Mouse (Mus musculus): ENCODE data around the gene Cd63.

Gene Cd63

DNA sequence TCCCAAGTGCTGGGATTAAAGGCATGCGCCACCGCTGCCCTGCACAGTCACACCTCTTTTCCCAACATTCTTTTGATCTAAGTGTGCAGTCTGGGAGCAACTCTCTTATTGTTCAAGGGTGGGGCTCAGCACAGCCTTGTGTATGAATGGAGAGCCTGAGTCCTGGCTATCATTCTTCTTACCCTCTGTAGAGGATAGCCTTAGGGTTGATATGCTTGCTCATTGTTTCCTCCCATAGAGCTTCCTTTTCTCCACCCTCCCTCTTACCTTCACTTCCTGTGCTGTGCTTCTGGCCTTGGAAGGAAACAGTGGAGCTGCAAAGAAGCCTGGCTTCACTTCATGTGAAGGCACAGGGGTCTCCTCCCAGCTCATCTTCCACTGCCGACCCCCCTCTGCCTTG, at the start of gene Cd63:
Cd63 (plus strand) TSS at position 292 of the 400 bp plus-strand sequence.
- no peak for DNase-seq (ENCODE audit: low spot score)

DNA sequence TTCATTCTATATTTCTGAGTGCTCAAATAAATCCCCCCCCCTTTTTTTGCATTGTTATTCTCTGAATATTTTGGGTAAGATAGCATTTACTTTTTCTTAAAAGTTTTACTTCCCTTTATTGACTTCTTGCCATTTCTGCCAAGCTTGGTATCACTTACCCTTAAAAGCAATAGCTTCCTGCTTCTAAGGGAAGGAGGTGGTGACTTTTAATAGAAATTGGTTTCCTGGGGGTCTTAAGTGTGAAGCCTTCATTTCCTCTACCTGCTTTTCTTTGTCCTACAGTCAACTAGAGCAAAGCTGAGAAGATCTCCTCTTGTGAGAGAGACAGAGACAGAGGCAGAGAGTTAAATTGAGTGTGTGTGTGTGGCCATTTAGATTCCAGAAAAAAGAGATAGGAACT, 39.6 kb upstream of the Cd63 start:
- no peak for DNase-seq (ENCODE audit: low spot score)

DNA sequence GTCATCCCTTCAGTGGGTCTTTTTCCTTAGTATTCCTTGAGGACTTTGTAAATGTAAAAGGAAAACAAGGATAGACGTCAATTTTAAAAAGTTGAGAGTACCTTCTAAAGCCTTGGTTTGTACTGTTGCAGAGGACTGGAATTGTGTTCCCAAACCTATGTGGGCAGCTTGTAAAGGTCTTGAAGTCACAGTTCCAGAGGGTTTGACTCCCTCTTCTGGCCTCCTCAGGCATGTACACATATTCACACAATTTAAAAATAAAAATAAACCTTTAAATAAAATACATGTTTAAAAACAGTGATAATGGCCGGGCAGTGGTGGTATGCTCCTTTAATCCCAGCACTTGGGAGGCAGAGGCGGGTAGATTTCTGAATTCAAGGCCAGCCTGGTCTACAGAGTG, 34.7 kb upstream of the Cd63 start:
- no peak for DNase-seq (ENCODE audit: low spot score)

DNA sequence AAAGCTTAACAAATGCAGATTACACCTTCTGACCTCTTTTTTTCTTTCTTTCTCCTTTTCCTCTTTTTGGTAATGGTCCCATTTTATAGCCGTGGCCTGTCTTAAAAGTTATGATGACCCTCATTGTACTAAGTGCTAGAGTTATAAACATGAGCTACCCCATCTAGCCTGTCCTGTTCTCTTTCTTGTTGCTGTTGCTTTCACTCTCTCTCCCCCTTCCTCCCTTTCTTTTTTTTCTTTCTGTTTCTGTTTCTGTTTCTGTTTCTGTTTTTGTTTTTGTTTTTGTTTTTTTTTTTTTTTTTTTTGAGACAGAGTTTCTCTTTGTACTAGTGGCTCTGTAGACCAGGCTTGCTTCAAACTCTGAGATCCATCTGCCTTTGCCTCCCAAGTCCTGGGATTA, 34.3 kb upstream of the Cd63 start:
- DNase-seq (ENCODE audit: low spot score) = no peak

DNA sequence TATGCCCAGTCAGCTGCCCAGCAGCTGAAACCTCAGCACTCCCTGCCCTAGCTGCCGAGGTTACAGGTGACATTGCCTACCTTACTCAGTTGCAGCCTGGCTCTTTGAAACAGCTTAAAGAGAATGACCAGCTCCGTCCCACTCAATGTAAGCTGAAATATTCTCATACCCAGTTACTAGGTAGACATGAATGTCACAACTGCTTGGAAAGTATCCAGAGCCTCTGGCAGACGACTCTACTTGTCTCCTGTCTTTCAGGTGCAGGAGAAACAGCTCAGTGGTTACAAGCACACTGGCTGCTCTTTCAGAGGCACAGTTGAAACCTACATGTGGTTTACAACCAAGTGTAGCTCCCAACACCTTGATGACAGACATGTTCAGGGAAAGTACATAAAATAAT, 30.4 kb upstream of the Cd63 start:
- DNase-seq (ENCODE audit: low spot score) = no peak

DNA sequence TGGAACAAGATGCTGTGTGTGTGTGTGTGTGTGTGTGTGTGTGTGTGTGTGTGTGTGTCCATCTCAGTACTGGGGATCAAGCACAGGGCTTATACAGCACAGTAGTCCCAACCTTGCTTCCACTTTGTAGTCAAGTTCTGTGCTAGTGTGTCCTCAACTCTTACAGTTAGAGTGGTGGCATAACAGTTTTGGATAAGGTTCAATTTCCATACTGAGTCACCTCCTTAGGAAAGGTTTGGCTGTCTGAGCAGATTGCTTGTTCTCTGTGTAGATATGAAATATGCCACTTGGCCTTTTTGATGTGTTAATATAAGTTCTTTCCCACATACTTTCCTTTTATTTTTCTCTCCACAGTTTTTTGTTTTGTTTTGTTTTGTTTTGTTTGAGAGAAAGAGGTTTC, 22.5 kb upstream of the Cd63 start:
- DNase-seq (ENCODE audit: low spot score) = no peak

DNA sequence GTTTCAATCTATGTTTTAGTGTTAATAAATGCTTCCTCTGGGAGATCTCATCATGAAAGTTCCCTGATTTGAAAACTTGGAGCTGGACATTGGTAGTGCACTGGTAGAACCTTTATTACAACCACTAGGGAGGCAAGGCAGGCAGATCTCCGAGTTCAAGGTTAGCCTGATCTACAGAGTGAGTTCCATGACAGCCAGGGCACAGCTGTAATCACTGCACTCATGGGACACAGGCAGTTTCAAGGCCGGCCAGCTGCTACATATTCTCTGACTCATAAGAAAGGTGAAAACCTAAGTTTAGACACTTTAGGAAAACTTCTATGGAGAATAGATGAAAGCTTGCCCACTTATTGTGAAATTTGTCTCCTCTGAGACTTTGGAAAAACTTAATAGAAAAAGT, 22.0 kb upstream of the Cd63 start:
- DNase-seq (ENCODE audit: low spot score) = no peak

DNA sequence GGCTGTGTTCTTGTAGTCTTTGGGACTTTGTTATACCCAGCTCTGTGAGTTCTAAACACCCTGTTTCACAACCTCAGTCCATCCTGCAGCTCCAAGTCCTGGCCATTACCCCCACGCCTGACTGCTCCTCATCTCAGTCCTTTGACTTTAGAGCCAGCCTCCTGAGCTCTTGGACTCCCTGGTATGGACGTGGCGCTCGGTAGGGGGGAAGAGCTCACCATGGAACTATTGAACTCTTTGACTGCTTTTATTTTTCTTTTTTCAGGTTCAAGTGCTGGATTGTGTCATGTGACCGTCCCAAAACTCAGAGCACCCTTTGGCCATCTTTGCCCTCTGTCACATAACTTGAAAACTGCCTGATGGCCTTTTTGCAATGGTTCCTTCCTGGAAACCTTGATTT, 18.7 kb upstream of the Cd63 start:
- no peak for DNase-seq (ENCODE audit: low spot score)

DNA sequence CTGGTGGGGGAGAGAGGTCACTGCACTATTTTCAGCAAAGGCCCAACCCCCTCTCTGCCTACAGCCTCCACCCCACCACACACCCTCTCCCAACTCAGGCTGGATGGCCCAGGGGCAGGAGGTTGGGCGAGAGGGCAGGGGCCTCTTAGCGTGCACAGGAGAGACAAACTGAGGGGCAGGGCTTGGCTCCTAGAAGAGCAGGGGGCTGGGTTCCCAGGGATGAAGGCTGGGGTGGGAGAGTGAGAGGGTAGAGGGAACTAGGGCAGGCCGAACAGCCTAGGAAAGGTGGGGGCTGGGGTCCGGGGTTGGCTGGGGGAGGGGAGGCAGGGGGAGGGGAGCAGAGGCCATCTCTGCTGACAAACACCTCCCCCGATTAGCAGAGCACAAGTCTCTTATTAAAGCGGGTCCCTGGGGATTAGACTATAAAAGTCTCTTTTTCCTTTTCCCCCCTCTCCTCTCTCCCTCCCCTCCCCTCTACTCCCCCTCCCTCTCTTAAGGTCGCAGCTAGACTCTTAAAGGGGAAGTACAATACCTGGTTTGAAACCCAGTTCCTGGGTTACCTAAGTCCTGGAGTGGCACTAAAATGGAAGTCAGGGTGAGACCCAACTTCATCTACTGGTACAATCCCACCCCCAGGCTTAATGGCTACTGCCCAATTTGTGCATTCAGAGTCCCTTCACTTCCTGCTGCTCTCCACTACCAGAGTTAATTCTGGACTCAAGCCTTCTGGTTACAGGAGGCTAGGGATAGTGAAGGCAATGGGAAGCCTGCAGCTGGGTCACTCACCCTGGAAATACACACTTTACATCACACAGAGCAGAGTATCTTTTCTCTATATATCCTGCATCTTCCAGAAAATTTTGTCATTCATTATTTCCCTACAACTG, 11.6 kb upstream of the Cd63 start:
- no peak for DNase-seq (ENCODE audit: low spot score)

DNA sequence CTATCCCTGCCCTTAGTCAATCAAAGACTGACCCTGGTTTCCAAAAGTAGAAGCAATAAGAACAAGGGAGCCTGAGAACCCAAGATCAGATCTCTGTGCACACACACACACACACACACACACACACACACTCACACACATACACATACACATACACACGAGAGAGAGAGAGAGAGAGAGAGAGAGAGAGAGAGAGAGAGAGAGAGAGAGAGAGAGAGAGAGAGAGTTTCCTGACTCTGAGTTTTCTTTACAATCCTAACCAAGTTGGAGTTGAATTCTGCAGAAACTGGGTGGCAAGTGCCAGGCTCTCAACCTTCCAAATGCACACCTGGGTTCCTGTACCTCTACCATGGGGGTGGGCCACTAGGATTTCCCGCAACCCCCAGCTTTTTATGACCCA, 10.9 kb upstream of the Cd63 start:
- no peak for DNase-seq (ENCODE audit: low spot score)

DNA sequence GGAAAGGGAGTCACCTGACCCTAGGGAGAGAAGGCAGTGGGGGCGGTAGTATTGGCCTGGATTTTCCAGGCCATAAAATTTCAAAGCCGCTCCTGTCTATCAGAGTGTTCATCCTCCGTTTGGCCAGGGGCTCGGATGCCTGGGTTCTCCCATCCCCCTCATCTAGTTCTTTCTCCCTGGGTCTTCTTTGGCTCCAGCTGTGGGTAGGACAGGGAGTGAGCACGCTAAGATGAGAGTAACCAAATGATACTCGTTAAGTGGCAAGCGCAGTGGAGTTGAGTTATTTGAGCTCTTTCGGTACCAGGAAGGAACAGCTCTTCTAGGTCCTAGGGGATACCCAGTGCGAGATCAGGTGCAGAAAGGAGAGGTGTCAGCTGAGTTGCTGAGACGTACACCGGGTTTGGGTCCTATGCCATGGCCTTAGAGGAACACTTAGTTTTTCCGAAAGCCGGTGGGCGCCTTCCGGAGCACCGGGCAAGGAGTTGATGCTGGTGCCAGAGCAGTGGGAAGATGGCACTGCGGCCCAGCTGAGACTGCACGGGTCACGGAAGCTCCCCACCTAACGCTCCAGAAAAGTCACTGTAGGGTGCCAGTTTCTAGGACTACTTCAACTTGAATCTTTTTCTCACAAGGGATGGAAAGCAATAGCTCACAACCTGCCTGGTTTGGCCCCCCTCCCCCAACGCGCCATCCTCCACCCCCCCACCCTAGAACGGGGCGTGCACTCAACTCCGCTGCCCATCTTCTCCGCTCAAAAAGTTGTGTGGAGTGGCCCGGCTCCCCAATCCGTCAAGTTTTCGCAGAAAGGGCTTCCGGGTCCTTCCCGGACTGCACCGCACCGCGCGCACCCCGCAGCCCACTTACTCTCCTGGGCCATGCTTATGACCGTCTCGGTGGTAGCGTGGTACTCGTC, 10.2 kb upstream of the Cd63 start:
- DNase-seq (ENCODE audit: low spot score) = no peak

DNA sequence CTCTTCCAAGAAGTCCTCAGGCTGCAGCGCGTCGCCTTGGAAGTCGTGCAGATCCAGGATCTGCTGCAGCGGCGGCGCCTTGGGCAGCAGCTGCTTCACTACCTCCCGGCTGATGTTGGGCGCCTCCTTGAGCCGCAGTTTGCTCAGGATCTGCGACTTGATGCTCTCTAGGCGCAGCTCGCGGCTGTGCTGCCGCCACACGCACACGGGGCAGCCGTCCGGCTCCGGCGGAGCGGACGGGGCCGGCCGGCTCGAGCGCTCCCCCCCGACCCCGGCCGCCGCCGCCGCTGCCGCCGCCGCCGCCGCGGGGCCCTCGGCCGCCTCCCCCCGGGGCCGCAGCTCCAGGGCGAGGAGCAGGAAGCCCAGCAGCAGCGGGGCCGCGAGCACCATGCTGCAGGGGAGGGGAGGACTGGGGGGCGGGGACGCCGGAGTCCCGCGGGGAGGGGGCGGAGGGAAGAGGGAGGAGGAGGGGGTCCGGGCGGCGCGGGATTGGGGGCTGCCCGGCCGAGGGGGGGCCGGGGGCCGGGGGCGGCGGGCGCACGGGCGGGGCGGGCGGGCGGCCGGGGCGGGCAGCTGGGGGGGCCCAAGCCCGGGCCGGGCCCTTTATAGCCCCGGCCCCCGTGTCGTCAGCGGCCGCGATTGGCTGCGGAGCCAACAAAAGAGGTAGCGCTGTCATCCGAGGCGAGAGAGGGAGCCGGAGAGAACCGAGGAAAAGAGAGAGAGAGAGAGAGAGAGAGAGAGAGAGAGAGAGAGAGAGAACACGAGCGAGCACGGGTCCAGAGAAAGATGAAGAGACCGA, 9.3 kb upstream of the Cd63 start, which contains the start of gene Gdf11:
Gdf11 (minus strand) TSS at position 423 of the 799 bp plus-strand sequence.
- DNase-seq (ENCODE audit: low spot score) = no peak

DNA sequence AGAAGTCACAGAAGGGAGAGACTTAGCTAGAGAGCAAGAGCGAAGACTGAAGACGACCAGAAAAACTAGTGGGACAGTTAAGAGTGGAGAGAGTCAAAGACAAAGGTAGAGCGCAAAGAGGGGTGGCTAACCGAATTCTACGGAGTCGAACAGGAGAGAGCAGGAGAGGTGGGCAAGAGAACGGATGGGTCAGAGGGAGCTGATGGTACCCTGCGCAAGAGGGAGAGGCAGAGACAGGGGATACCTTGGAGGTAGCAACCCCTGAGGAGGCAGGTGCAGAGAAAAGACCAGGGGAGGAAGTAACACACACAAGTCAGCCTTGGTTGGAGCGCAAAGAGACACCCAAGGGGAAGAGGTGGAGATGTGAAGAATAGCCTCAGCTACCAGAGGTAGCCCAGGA, 8.5 kb upstream of the Cd63 start:
- no peak for DNase-seq (ENCODE audit: low spot score)

DNA sequence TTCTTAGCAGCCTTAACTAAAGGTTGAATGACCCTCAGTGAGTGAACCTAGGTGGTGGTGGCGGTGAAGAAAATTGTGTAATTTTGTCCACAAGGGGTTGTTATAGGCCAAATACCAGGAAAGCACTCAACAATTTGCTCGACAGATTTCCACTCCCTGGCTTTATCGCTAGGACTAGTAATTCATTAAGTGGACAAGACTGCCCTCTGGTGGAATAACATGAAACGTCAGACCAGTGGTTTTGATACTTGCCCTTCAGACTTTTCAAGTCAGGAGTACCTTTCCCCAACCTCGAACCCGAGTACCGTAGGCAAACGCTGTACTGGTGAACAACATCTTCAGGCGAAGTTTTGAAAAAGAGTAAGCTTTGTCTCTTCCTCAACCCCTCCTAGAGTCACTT, 5.4 kb upstream of the Cd63 start:
- no peak for DNase-seq (ENCODE audit: low spot score)

DNA sequence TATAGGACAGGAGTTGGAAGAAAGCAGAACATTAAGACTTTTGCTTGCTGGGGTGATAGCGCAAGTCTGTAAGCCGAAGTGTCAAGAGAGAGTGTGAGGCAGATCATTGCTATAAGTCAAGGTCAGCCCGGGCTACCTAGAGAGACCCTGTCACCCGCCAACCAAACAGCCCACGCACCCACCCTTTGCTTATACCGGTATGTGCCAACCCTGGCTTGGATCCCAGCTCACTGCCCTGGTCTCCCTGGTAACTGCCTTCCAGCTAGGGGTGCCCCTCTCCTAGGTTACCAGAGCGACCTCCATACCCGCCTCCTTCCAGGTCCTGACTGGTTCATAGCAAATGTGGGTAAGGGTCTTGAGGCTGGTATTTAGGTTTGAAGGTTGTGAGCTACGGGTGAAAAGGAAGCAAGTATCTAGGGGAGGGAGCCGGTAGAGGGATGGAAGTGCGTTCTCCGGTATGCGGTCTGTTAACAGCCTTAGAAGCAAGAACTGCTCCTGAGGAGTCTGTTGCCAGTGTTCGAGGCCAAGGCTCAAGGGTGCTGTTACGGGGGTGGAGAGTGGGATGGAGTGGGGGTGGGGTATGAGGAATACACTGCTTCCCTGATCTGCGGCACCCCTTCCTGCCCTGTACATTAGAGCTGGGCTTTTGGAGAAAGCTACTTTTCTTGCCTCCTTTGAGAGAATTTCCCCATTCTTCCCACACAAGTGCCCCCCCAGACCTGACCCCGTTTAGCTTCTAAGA, 4.7 kb upstream of the Cd63 start:
- no peak for DNase-seq (ENCODE audit: low spot score)

DNA sequence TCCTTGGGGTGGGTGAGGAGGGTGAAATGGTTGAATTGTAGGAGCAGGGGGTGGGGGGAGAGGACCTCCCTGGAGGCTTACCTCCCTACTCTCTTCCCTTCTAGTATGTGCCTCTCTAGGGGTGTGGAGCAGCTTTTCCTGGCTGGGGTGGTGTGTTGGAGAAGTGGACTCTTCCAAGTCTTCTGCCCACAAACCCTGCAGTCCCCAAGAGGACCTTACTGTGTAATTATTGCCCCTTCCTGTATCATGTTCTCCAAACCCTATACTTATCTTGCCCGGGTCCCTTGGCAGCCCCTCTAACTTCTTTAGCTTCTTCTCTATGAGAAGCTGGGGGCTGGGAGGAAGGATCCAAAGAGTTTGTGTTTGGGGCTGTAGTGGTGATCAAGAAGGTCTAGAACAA, 4.0 kb upstream of the Cd63 start:
- DNase-seq (ENCODE audit: low spot score) = no peak

DNA sequence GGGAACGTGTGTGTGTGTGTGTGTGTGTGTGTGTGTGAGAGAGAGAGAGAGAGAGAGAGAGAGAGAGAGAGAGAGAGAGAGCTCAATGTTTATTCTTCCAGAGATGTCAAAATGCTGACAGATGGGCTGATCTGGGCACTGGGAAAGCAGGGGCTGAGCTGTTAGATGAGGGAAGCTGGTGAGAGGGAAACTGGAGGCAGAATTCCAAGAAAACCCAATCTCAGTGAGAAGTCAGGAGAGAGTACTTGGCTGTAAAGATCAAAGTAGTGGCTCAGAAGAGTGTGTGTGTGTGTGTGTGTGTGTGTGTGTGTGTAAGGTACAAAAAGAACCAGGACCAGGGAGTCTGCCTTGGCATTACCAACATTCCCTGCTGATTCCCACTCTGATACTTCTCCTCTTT, 3.3 kb upstream of the Cd63 start:
- DNase-seq (ENCODE audit: low spot score) = no peak

DNA sequence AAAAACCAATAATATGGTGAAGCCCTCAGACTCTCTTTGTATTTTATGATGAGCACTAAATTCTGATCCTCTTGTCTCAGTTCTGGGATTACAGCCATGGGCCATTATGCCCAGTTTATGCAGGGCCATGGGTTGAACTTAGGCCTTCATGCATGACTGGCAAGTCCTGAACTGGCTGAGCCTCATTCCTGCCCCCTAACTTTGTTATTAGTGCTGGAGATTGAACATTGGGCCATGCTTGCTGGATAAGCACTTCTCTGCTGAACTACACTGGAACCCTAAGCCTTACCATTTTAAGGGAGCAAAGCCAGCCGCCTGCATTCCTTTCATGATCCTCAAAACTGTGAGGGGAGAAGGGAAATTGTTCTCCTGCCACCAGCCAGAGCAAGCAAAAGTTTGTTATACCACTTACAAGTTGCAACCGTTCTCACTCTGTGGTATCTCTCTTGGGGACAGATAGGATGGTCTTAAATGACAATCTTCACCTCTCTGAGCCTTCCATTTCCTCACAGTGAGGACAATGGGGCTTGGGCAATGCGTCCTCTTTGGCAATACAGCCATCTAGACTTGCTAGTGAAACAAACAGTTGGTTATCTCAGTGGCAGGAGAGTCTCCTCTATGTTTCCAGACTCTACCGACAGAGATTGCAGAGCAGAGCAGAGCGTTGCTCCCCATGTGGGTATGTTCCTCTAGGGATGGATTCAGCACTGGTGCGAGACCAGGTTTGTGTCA, 864 bp upstream of the Cd63 start:
- no peak for DNase-seq (ENCODE audit: low spot score)

DNA sequence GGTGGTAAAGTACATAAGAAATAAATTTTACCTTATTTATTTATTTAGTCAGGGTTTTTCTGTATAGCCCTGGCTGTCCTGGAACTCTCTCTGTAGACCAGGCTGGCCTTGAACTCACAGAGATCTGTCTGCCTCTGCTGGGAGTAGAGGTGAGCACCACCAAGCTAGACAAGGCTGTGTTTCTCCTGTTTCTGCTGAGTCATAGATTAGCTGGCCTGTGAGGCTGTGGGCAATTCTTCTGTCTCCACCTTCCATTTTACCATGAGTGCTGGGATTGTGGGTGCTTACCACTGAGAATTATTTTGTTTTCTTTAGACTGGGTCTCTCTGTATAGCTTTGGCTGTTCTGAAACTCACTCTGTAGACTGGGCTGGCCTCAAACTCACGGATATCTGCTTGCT, 620 bp downstream of the Cd63 start:
- DNase-seq (ENCODE audit: low spot score) = no peak

DNA sequence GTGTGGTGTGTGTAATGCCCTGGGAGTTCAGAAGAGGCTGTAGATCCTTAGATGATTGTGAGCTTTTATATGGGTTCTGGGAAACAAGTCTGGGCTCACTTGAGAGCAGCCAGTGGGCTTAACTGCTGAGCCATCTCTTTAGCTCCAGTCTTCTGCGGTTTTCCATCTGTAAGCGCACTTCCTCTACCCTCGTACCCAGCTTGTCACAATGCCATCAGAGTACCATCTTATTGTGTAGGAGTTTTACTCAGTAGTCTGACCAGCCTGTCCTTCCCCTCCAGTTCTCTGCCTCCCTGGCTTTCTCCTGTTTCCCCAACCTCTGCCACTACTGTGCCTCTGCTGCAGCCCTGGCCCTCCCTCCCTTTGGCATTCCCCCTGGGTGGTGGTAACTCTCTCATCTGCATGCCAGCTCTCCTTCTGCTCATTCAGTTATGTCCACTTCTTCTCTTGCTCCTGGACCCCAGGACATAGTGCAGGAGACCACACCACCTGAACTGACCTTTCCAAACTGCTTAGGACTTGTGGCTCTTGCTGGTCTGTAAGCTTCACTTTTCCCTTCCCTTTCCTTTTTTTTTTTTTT, 1.7 kb downstream of the Cd63 start:
- DNase-seq (ENCODE audit: low spot score) = no peak

DNA sequence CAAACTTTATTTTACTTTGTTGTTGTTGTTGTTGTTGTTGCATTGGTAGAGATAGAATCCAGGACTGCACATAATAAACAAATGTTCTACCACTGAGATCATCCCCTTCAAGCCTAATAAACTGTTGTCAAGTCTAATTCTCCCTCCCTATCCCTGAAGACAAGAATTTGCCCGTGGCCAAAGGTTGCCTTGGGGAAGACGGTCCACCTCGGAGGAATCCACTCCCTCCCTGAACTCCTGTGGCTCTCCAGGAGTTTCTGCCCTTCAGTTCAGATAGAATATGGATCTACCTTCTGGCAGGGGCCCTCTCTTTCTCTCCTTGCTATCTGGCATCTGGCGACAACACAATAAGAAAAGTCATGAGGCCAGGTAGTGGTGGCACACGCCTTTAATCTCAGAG, 4.0 kb downstream of the Cd63 start:
- no peak for DNase-seq (ENCODE audit: low spot score)

All from urinary bladder, postnatal 10 days (tissue).